Mouse (Mus musculus): ENCODE results near the gene Arf5. TPM values are rescaled to one million over a fixed set of nuclear protein-coding genes. Genes with fewer than 3 reads are reported as not detected.

The Arf5 gene
- polyA plus RNA-seq, 1 experiment from 2014 or later = 340 TPM

DNA sequence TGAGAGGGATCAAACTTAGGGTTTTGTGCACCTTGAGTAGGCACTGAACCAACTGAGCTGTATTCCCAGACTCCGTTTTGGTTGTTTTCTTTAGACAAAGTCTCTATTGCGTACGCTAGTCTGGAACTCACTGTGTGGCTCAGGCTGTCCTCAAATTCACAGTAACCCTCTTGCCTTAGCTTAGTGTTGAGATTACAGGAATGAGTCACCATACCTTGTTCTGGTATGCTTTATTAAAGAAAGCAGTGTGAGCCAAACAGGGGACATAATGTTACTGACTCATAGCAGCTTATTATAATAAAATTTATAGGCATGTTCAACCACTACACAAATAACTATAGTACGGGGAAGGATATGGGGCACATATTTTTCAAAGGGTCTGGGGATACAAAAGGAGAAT is 50.9 kb downstream of the Arf5 start:
- H3K4me2 ChIP-seq = no peak overlapping the region
- no peaks in the 10 kb centered on the region for H3K9me3 ChIP-seq
- no peaks in the 10 kb centered on the region for H3K27me3 ChIP-seq (replicated peaks)
- H3K9ac ChIP-seq = no peak overlapping the region
- H3K4me1 ChIP-seq = 0 out of 2 replicates have a peak, but pooled peaks cover 3% of the 10 kb centered on the region
- no peak overlapping the region for H3K4me3 ChIP-seq (replicated peaks)
- 79% methylated on average over 4 of the region's 4 CpGs for WGBS
- H3K36me3 ChIP-seq = no peaks in the 10 kb centered on the region
- no peak overlapping the region for H3K27ac ChIP-seq
- ATAC-seq (ENCODE audit: insufficient read depth, low FRiP score, low read depth) = no peak

DNA sequence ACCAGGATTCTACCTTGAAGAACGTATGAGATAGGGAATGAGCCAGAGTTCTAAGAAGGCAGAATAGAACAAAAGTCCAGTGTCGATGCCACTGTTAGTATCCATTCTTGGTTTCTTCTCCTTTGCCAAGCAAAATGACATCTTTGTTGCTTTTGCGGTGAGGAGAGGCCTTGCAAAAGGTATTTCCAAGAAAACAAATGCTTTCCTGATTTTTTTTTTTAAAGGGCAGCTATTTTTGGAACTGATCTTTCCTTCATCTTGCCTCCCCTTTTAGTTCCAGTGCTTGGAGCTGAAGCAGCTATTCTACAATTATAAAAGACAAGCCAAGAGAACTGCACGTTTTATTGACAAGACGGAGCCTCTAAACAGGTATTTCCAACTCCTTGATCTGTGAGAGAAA is 51.5 kb downstream of the Arf5 start, which contains the start of gene Snd1:
Gene Snd1, plus strand, starts transcription at position 301 of the 400 bp plus-strand sequence.
- Histone ChIP-seq H3K4me3 (replicated peaks) (no peak within 1 kb of the TSS), H3K4me1 (0 out of 2 replicates have a peak, but pooled peaks cover 4% of the 10 kb centered on the region), H3K4me2 (no peak within 1 kb of the TSS), H3K27me3 (replicated peaks) (no peaks in the 10 kb centered on the region), H3K9me3 (no peaks in the 10 kb centered on the region), H3K36me3 (no peaks in the 10 kb centered on the region), H3K9ac (no peak within 1 kb of the TSS), H3K27ac (no peak within 1 kb of the TSS)
- ATAC-seq (ENCODE audit: insufficient read depth, low FRiP score, low read depth) = no peak
- 85% methylated on average over 5 of the region's 5 CpGs for WGBS

Other genes with a start within 250 kb of the Arf5 start
- 22.6 and 27.6 TPM in 2 replicates for gene Zfp800, start 25.6 kb upstream of the Arf5 start, polyA plus RNA-seq (2015; fragmentation: Nextera tagmentation; extraction: Ambion mirVana)
- not detected in 2 replicates for gene Fscn3, start 4.2 kb downstream of the Arf5 start, polyA plus RNA-seq (2015; fragmentation: Nextera tagmentation; extraction: Ambion mirVana)
- 9.7 and 9.9 TPM in 2 replicates for gene Gcc1, start 4.8 kb downstream of the Arf5 start, polyA plus RNA-seq (2015; fragmentation: Nextera tagmentation; extraction: Ambion mirVana)
- 1.6 and 2.5 TPM in 2 replicates for gene Pax4, start 25.8 kb downstream of the Arf5 start, polyA plus RNA-seq (2015; fragmentation: Nextera tagmentation; extraction: Ambion mirVana)
- 128 and 153 TPM in 2 replicates for gene Snd1, start 51.6 kb downstream of the Arf5 start, polyA plus RNA-seq (2015; fragmentation: Nextera tagmentation; extraction: Ambion mirVana)